Comparison of ENCODE assay signal across 19 mouse cellular contexts in genomic region chr9:64795846-64796615, GRCm38 (mm10). TPM values are rescaled to one million over a fixed set of nuclear protein-coding genes. Genes with fewer than 3 reads are reported as not detected.
DNase-seq lines count a peak whose midpoint lies in the region; ATAC-seq and TF ChIP-seq lines count a peak whose summit lies in the region.
"Had no signal": no experiment of that assay in that cellular context is flagged by ENCODE, and none has a peak within 500 bp of the region (broad histone marks: within the 10 kb centered on the region; RNA-seq: fewer than 3 reads in every experiment).

No protein-coding gene starts in this region.

- H3K9ac ChIP-seq in midbrain, embryonic 11.5 days (ENCODE audit: low read length): no peak overlapping the region
- H3K9ac ChIP-seq in midbrain, embryonic 13.5 days (replicated peaks): no peak overlapping the region
- H3K9ac ChIP-seq in liver, adult 2 months (ENCODE audit: low read depth, low read length): no peak overlapping the region
- no peak overlapping the region for H3K9ac ChIP-seq in hindbrain, embryonic 11.5 days (ENCODE audit: low read depth, low read length)
- H3K9ac ChIP-seq: embryonic facial prominence, embryonic 13.5 days; hindbrain, embryonic 13.5 days; neural tube, embryonic 12.5 days had no signal

- no peaks in the 10 kb centered on the region for H3K36me3 ChIP-seq in midbrain, embryonic 11.5 days (ENCODE audit: control insufficient read depth, insufficient read depth, low read length)
- H3K36me3 ChIP-seq in midbrain, embryonic 13.5 days: no peaks in the 10 kb centered on the region
- no peaks in the 10 kb centered on the region for H3K36me3 ChIP-seq in liver, adult 2 months (ENCODE audit: control insufficient read depth, insufficient read depth, low read length)
- no peaks in the 10 kb centered on the region for H3K36me3 ChIP-seq in hindbrain, embryonic 11.5 days (ENCODE audit: control insufficient read depth, insufficient read depth, low read length)
- H3K36me3 ChIP-seq: embryonic facial prominence, embryonic 13.5 days; hindbrain, embryonic 13.5 days; neural tube, embryonic 12.5 days had no signal

- H3K79me2 ChIP-seq in liver, adult 2 months (ENCODE audit: control insufficient read depth, insufficient read depth, low read length): no peaks in the 10 kb centered on the region

- ATAC-seq in midbrain, embryonic 11.5 days (ENCODE audit: low FRiP score): no peak
- ATAC-seq in midbrain, embryonic 13.5 days: no peak
- peak; percentile 16; the same call in 1 of the 2 replicates for ATAC-seq in monocyte, adult 5-6 weeks (replicated peaks; ENCODE audit: insufficient number of reproducible peaks, low FRiP score, low TSS enrichment, poor library complexity, severe bottlenecking)
- ATAC-seq in hindbrain, embryonic 11.5 days (ENCODE audit: low FRiP score): no peak
- ATAC-seq: forebrain, embryonic 16.5 days; intestine, embryonic 16.5 days; midbrain, embryonic 16.5 days had no signal

- no peak for TF ChIP-seq POLR2A in liver, adult 2 months (IDR thresholded peaks at IDR 0.05; ENCODE audit: extremely low read depth, insufficient read depth, low read length)

- no peaks in the 10 kb centered on the region for H3K4me1 ChIP-seq in midbrain, embryonic 11.5 days (ENCODE audit: control insufficient read depth, insufficient read depth, low read length)
- H3K4me1 ChIP-seq in midbrain, embryonic 13.5 days (replicated peaks): peaks cover 5% of the 10 kb centered on the region; the same call in 1 of the 2 replicates
- H3K4me1 ChIP-seq in liver, adult 2 months (ENCODE audit: control insufficient read depth, insufficient read depth, low read length): peaks cover 17% of the 10 kb centered on the region
- no peaks in the 10 kb centered on the region for H3K4me1 ChIP-seq in hindbrain, embryonic 11.5 days (replicated peaks; ENCODE audit: control insufficient read depth, insufficient read depth, low read length)
- H3K4me1 ChIP-seq: hindbrain, embryonic 13.5 days; neural tube, embryonic 12.5 days had no signal

- H3K4me3 ChIP-seq in midbrain, embryonic 11.5 days (ENCODE audit: low read depth, low read length): no peak overlapping the region
- no peak overlapping the region for H3K4me3 ChIP-seq in midbrain, embryonic 13.5 days (replicated peaks)
- H3K4me3 ChIP-seq in liver, adult 2 months (ENCODE audit: insufficient read depth, low read depth, low read length): no peak overlapping the region
- H3K4me3 ChIP-seq in hindbrain, embryonic 11.5 days (ENCODE audit: low read depth, low read length): no peak overlapping the region
- H3K4me3 ChIP-seq: embryonic facial prominence, embryonic 13.5 days; hindbrain, embryonic 13.5 days; neural tube, embryonic 12.5 days had no signal

- H3K9me3 ChIP-seq in midbrain, embryonic 11.5 days (ENCODE audit: control insufficient read depth, low read length): no peaks in the 10 kb centered on the region
- peaks cover 3% of the 10 kb centered on the region; the same call in 1 of the 2 replicates for H3K9me3 ChIP-seq in midbrain, embryonic 13.5 days
- H3K9me3 ChIP-seq in hindbrain, embryonic 11.5 days (ENCODE audit: control insufficient read depth, low read length): no peaks in the 10 kb centered on the region
- H3K9me3 ChIP-seq: hindbrain, embryonic 13.5 days; neural tube, embryonic 12.5 days had no signal

- no peak for TF ChIP-seq CTCF in liver, adult 2 months (IDR thresholded peaks at IDR 0.05; ENCODE audit: low read depth, low read length)

- WGBS in midbrain, embryonic 11.5 days: 73% methylated on average over 3 of the region's 3 CpGs
- WGBS in midbrain, embryonic 13.5 days: 76% methylated on average over 3 of the region's 3 CpGs
- WGBS in liver, adult 2 months: 23% methylated on average over 3 of the region's 3 CpGs
- WGBS in hindbrain, embryonic 11.5 days: 69% methylated on average over 3 of the region's 3 CpGs

- DNase-seq in midbrain, embryonic 11.5 days (ENCODE audit: low spot score, missing footprints): peak; percentile 59
- peak; percentile 34 for DNase-seq in adipocyte (ENCODE audit: low spot score)
- peak; percentile 93 for DNase-seq in liver, adult 2 months (ENCODE audit: extremely low read depth, low read depth, low spot score)
- DNase-seq in hindbrain, embryonic 11.5 days (ENCODE audit: low spot score): no peak
- DNase-seq in ovary, adult 18-20 months (ENCODE audit: low spot score): no peak
- DNase-seq: adrenal gland, postnatal 10 days; cerebellum, adult 9-10 months; layer of hippocampus, postnatal 36 days; lung, adult 18-20 months; right cerebral cortex, postnatal 14 days had no signal

- no peak overlapping the region for H3K27ac ChIP-seq in midbrain, embryonic 11.5 days (ENCODE audit: low read depth, low read length)
- no peak overlapping the region for H3K27ac ChIP-seq in midbrain, embryonic 13.5 days
- H3K27ac ChIP-seq in liver, adult 2 months (replicated peaks; ENCODE audit: insufficient read depth, low read depth, low read length): peak overlapping the region; percentile 85
- no peak overlapping the region for H3K27ac ChIP-seq in hindbrain, embryonic 11.5 days (ENCODE audit: low read depth, low read length)
- H3K27ac ChIP-seq: embryonic facial prominence, embryonic 13.5 days; hindbrain, embryonic 13.5 days; kidney, postnatal 0 days; neural tube, embryonic 12.5 days had no signal

- H3K4me2 ChIP-seq in midbrain, embryonic 11.5 days: no peak overlapping the region
- no peak overlapping the region for H3K4me2 ChIP-seq in midbrain, embryonic 13.5 days (replicated peaks)
- H3K4me2 ChIP-seq in hindbrain, embryonic 11.5 days (replicated peaks; ENCODE audit: low read depth, low read length): no peak overlapping the region
- H3K4me2 ChIP-seq: embryonic facial prominence, embryonic 13.5 days; hindbrain, embryonic 13.5 days; neural tube, embryonic 12.5 days had no signal

- no peaks in the 10 kb centered on the region for H3K27me3 ChIP-seq in midbrain, embryonic 11.5 days (ENCODE audit: control insufficient read depth, insufficient read depth, low read length)
- no peaks in the 10 kb centered on the region for H3K27me3 ChIP-seq in midbrain, embryonic 13.5 days
- no peaks in the 10 kb centered on the region for H3K27me3 ChIP-seq in liver, adult 2 months (ENCODE audit: control insufficient read depth, insufficient read depth, low read length)
- no peaks in the 10 kb centered on the region for H3K27me3 ChIP-seq in hindbrain, embryonic 11.5 days (ENCODE audit: control insufficient read depth, insufficient read depth, low read length)
- H3K27me3 ChIP-seq: embryonic facial prominence, embryonic 13.5 days; hindbrain, embryonic 13.5 days; neural tube, embryonic 12.5 days had no signal

RNA-seq across cellular contexts. Expression of gene Dennd4a, which starts 15.1 kb away (rescaled TPM):
- 8.4 and 8.9 TPM in 2 replicates for polyA plus RNA-seq in midbrain, embryonic 11.5 days (2014; fragmentation: Nextera tagmentation; extraction: Ambion mirVana)
- polyA plus RNA-seq in midbrain, embryonic 13.5 days (2015; fragmentation: Nextera tagmentation; extraction: Ambion mirVana): 9.7 and 10.4 TPM in 2 replicates
- total RNA-seq in liver, adult 2 months (2014; rRNA removed): 17.1 and 22.4 TPM in 2 replicates
- polyA plus RNA-seq in liver, adult 2 months (2012; rRNA removed): 7.0 and 8.0 TPM in 2 replicates
- 221 to 285 TPM (median 274 TPM) in 3 replicates for total RNA-seq in monocyte, adult 5-6 weeks (2017)
- polyA plus RNA-seq in hindbrain, embryonic 11.5 days (2014; fragmentation: Nextera tagmentation; extraction: Ambion mirVana): 10.1 and 12.0 TPM in 2 replicates

RNA-seq across cellular contexts. Expression of gene Rab11a, which starts 58.5 kb away (rescaled TPM):
- polyA plus RNA-seq in midbrain, embryonic 11.5 days (2014; fragmentation: Nextera tagmentation; extraction: Ambion mirVana): 300 and 312 TPM in 2 replicates
- 378 and 397 TPM in 2 replicates for polyA plus RNA-seq in midbrain, embryonic 13.5 days (2015; fragmentation: Nextera tagmentation; extraction: Ambion mirVana)
- 81.2 and 85.2 TPM in 2 replicates for total RNA-seq in liver, adult 2 months (2014; rRNA removed)
- 57.7 and 69.2 TPM in 2 replicates for polyA plus RNA-seq in liver, adult 2 months (2012; rRNA removed)
- 169 to 356 TPM (median 307 TPM) in 3 replicates for total RNA-seq in monocyte, adult 5-6 weeks (2017)
- polyA plus RNA-seq in hindbrain, embryonic 11.5 days (2014; fragmentation: Nextera tagmentation; extraction: Ambion mirVana): 322 and 331 TPM in 2 replicates

Comparison
In these comparisons a context has a peak if more than half of its experiments do, and no peak if none do; other contexts are left out.
1. DNase-seq: peak in midbrain, embryonic 11.5 days (single experiment), adipocyte (single experiment) and liver, adult 2 months (single experiment); none in hindbrain, embryonic 11.5 days (single experiment) and ovary, adult 18-20 months (single experiment).